Mouse (Mus musculus) lung, embryonic 14.5 days (tissue): ENCODE data around the gene Tha1. TPM values are rescaled to one million over a fixed set of nuclear protein-coding genes. Genes with fewer than 3 reads are reported as not detected.

Experiments
- ATAC-seq: fragments of 200-750 bp; cut with Nextera tagmentation; 2 replicates; pipeline ENCODE4 v1.8.0; 2017; ENCODE audit warnings: mild to moderate bottlenecking, moderate TSS enrichment, moderate library complexity; ENCODE audit not compliant: insufficient read depth
- DNase-seq: peaks from one replicate; pipeline ENCODE4 v3.0.0-alpha.2; 2015
- H3K27ac ChIP-seq: fragments of 300-500 bp; sonication (generic); 2 replicates; pipeline ENCODE4 v1.5.1; 2014; ENCODE audit warnings: low read depth, mild to moderate bottlenecking, moderate library complexity
- H3K27me3 ChIP-seq: fragments of 300-500 bp; sonication (generic); 2 replicates; pipeline ENCODE4 v1.6.1; 2014; ENCODE audit warnings: low read length, control low read depth; ENCODE audit not compliant: insufficient read depth
- H3K36me3 ChIP-seq: fragments of 300-500 bp; sonication (generic); 2 replicates; pipeline ENCODE4 v1.6.1; 2014; ENCODE audit warnings: control low read depth; ENCODE audit not compliant: insufficient read depth
- H3K4me1 ChIP-seq: fragments of 300-500 bp; sonication (generic); 2 replicates; pipeline ENCODE4 v1.6.1; 2014; ENCODE audit warnings: antibody characterized with exemption, control low read depth; ENCODE audit not compliant: insufficient read depth
- H3K4me2 ChIP-seq: fragments of 300-500 bp; sonication (generic); 2 replicates; pipeline ENCODE4 v1.6.1; 2014; ENCODE audit warnings: mild to moderate bottlenecking
- H3K4me3 ChIP-seq: fragments of 300-500 bp; sonication (generic); 2 replicates; pipeline ENCODE4 v1.5.1; 2014; ENCODE audit warnings: low read depth, low read length
- H3K9ac ChIP-seq: fragments of 300-500 bp; sonication (generic); 2 replicates; pipeline ENCODE4 v1.6.1; 2014
- H3K9me3 ChIP-seq: fragments of 300-500 bp; sonication (generic); 2 replicates; pipeline ENCODE4 v1.6.1; 2016; ENCODE audit warnings: low read depth, low read length, control low read depth
- CTCF ChIP-seq: IDR thresholded peaks from 2 replicates; pipeline ENCODE4 v1.5.1; 2016; ENCODE audit warnings: antibody characterized with exemption, low read depth
- WGBS: fragments of 180-500 bp; shearing (Covaris S2); extraction: QIAGEN DNeasy Blood & Tissue Kit; methylation state at CpG from one replicate; pipeline ENCODE4 v1.1.7; 2014; 5-methylcytosine and 5-hydroxymethylcytosine counted together
- polyA plus RNA-seq: library from polyadenylated mRNA; unstranded; fragments of >200 nt; fragmentation: Nextera tagmentation; extraction: Ambion mirVana; gene quantifications from 2 replicates; pipeline ENCODE4 v1.2.1, GENCODE M21; 2014

Gene Tha1
- polyA plus RNA-seq, 1 experiment from 2014 or later = 3.4 TPM

DNA sequence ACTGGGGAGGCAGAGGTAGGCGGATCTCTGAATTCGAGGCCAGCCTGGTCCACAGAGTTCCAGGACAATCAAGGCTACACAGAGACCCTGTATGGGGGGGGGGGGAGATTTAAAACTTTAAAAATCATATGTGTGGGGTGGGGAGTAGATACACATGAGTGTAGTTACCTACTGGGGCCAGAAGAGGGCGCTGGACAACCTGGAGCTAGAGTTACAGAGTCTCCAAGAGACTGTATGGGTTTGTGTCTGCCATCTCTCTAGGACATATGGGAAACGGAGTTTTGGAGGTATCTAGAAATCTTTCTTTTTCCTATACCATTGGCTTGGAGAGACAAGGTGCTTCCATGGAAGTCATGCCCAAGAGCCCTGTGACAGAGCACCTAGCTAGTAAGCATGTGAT, 1.1 kb upstream of the Tha1 start:
- Histone ChIP-seq H3K27ac (no peak overlapping the region), H3K9me3 (no peaks in the 10 kb centered on the region), H3K4me2 (no peak overlapping the region), H3K27me3 (no peaks in the 10 kb centered on the region), H3K4me1 (peaks cover 9% of the 10 kb centered on the region), H3K36me3 (no peaks in the 10 kb centered on the region), H3K4me3 (no peak overlapping the region), H3K9ac (no peak overlapping the region)
- ATAC-seq (no peak), DNase-seq (no peak)
- TF ChIP-seq CTCF = peak; percentile 60
- WGBS = 60% methylated on average over 4 of the region's 4 CpGs

GRCm38 (mm10) chr11:117871911-117872584, 1.2 kb downstream of the Tha1 start:
- no peaks in the 10 kb centered on the region for H3K4me1 ChIP-seq
- H3K4me2 ChIP-seq = peak overlapping the region; percentile 88; the same call in 1 of the 2 replicates
- 51% methylated on average over 12 of the region's 12 CpGs for WGBS
- ATAC-seq = no peak
- no peaks in the 10 kb centered on the region for H3K9me3 ChIP-seq
- no peak overlapping the region; the same call in 1 of the 2 replicates for H3K9ac ChIP-seq
- H3K36me3 ChIP-seq = no peaks in the 10 kb centered on the region
- no peak overlapping the region for H3K4me3 ChIP-seq
- H3K27me3 ChIP-seq = no peaks in the 10 kb centered on the region
- DNase-seq = no peak
- TF ChIP-seq CTCF = no peak
- H3K27ac ChIP-seq = no peak overlapping the region

- Histone ChIP-seq H3K4me2 (no peak overlapping the region), H3K4me1 (no peaks in the 10 kb centered on the region), H3K27ac (no peak overlapping the region), H3K9me3 (no peaks in the 10 kb centered on the region), H3K36me3 (no peaks in the 10 kb centered on the region), H3K27me3 (no peaks in the 10 kb centered on the region), H3K4me3 (no peak overlapping the region), H3K9ac (no peak overlapping the region)
- no peak for ATAC-seq
- 65% methylated on average over 5 of the region's 5 CpGs for WGBS
- no peak for TF ChIP-seq CTCF
- DNase-seq = no peak
Observed at GRCm38 (mm10) chr11:117871376-117871775, 1.9 kb downstream of the Tha1 start.

GRCm38 (mm10) chr11:117870688-117871365, 2.5 kb downstream of the Tha1 start:
- H3K4me2 ChIP-seq = no peak overlapping the region
- H3K36me3 ChIP-seq = no peaks in the 10 kb centered on the region
- H3K9ac ChIP-seq = no peak overlapping the region; the same call in 1 of the 2 replicates
- no peak overlapping the region for H3K4me3 ChIP-seq
- ATAC-seq = 0 out of 2 replicates have a peak, but pooled peaks have one; percentile 9
- H3K9me3 ChIP-seq = no peaks in the 10 kb centered on the region
- H3K27ac ChIP-seq = no peak overlapping the region
- peak; percentile 93 for DNase-seq
- H3K27me3 ChIP-seq = no peaks in the 10 kb centered on the region
- peak; percentile 99 for TF ChIP-seq CTCF
- H3K4me1 ChIP-seq = no peaks in the 10 kb centered on the region
- WGBS = 34% methylated on average over 12 of the region's 12 CpGs

DNA sequence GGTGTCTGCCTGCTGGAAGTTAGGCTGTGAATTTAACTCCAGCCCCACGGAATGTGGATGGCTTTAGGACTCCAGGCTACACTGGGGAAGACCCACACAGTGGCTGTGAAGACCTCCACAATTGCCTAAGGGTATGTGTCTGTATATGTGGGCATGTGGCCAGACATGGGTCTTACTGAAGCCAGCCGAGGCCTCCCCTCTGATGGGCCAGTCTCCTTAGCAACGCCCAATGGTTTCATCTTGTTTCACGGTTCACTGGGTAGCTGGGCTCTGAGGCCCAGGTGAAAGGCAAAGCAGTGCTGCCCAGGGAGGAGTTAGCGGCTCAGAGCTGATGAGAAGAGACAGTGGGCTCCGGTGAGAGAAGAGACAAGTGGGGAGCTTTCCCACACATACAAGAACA, 7.3 kb downstream of the Tha1 start:
- Histone ChIP-seq H3K27me3 (peaks cover 9% of the 10 kb centered on the region; the same call in 1 of the 2 replicates), H3K4me1 (no peaks in the 10 kb centered on the region), H3K9ac (no peak overlapping the region), H3K27ac (no peak overlapping the region), H3K9me3 (no peaks in the 10 kb centered on the region), H3K4me3 (no peak overlapping the region), H3K36me3 (no peaks in the 10 kb centered on the region), H3K4me2 (no peak overlapping the region)
- DNase-seq = no peak
- no peak for ATAC-seq
- 42% methylated on average over 6 of the region's 6 CpGs for WGBS
- no peak for TF ChIP-seq CTCF

GRCm38 (mm10) chr11:117864805-117865204, 8.5 kb downstream of the Tha1 start:
- no peak overlapping the region for H3K4me3 ChIP-seq
- peaks cover 21% of the 10 kb centered on the region for H3K27me3 ChIP-seq
- H3K4me2 ChIP-seq = no peak overlapping the region
- no peaks in the 10 kb centered on the region for H3K9me3 ChIP-seq
- TF ChIP-seq CTCF = no peak
- no peaks in the 10 kb centered on the region for H3K36me3 ChIP-seq
- ATAC-seq (no peak), DNase-seq (no peak)
- H3K9ac ChIP-seq = no peak overlapping the region
- 43% methylated on average over 2 of the region's 2 CpGs for WGBS
- no peak overlapping the region for H3K27ac ChIP-seq
- H3K4me1 ChIP-seq = no peaks in the 10 kb centered on the region

DNA sequence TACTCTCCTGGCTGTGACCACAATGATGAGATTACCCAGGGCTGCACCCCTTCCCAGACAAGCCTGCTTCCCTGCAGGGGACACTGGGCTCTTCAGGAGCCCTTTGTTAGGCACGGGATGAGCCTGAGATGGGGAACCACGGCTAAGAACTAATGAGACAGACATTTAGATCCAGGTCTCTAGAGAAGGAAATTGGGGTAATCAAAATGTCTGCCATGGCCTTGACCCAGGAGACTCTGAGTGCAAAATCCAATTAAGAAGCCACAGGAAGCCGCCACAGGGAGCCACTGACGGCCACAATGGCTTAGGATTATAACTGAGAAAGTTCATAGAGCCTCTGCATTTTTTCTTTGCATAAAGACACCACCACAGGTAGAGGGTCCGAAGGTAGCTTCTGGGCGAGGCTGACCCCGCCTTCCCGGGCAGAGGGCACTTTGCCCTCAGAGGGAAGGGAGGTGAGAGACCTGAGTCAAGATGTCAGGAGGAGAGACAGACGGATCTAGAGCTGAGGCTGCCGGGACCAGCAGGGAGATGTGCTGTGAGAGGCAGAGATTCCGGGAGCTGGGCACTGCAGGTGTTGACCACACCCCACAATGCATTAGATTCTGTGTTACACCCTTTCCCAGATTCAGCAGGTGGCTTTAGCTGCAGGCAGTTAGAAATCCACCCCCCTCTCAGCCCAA, 10.0 kb downstream of the Tha1 start:
- H3K36me3 ChIP-seq = 0 out of 2 replicates have a peak, but pooled peaks cover under 1% of the 10 kb centered on the region
- no peak overlapping the region for H3K4me3 ChIP-seq
- no peak for TF ChIP-seq CTCF
- DNase-seq (no peak), ATAC-seq (no peak)
- H3K4me2 ChIP-seq = no peak overlapping the region
- no peaks in the 10 kb centered on the region for H3K4me1 ChIP-seq
- H3K27me3 ChIP-seq = peaks cover 23% of the 10 kb centered on the region
- no peak overlapping the region for H3K27ac ChIP-seq
- H3K9ac ChIP-seq = no peak overlapping the region
- 37% methylated on average over 11 of the region's 11 CpGs for WGBS
- H3K9me3 ChIP-seq = no peaks in the 10 kb centered on the region
